Mouse (Mus musculus): ENCODE measurements around the gene Gcc1.

Gene Gcc1

DNA sequence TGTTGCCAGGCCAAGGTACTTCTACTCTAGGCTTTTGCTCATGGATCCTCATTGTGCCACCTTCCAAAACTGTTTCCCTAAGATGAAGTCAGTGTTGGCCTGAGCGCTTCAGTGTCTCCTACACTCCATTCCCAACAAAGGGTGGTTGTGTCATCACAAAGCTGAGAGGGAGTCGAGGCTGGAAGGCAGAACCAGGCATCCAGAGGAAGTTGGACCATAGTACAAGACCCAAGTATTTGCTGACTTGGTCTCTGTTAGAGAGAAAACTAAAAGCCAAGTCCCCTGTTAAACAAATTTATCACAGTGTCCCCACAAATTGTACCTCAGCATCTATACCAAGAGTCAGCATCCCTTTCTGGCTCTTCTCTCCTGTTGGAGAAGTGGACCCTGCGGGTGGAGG is at the start of gene Gcc1:
Gene Gcc1, minus strand, starts transcription at position 101 of the 400 bp plus-strand sequence.
- no peak for DNase-seq (ENCODE audit: low spot score in 2 of 2)

DNA sequence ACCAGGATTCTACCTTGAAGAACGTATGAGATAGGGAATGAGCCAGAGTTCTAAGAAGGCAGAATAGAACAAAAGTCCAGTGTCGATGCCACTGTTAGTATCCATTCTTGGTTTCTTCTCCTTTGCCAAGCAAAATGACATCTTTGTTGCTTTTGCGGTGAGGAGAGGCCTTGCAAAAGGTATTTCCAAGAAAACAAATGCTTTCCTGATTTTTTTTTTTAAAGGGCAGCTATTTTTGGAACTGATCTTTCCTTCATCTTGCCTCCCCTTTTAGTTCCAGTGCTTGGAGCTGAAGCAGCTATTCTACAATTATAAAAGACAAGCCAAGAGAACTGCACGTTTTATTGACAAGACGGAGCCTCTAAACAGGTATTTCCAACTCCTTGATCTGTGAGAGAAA is 46.6 kb upstream of the Gcc1 start, which contains the start of gene Snd1:
Gene Snd1, plus strand, starts transcription at position 301 of the 400 bp plus-strand sequence.
- DNase-seq (ENCODE audit: low spot score in 2 of 2), result no peak

DNA sequence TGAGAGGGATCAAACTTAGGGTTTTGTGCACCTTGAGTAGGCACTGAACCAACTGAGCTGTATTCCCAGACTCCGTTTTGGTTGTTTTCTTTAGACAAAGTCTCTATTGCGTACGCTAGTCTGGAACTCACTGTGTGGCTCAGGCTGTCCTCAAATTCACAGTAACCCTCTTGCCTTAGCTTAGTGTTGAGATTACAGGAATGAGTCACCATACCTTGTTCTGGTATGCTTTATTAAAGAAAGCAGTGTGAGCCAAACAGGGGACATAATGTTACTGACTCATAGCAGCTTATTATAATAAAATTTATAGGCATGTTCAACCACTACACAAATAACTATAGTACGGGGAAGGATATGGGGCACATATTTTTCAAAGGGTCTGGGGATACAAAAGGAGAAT is 46.0 kb upstream of the Gcc1 start:
- DNase-seq (ENCODE audit: low spot score in 2 of 2), result no peak

DNA sequence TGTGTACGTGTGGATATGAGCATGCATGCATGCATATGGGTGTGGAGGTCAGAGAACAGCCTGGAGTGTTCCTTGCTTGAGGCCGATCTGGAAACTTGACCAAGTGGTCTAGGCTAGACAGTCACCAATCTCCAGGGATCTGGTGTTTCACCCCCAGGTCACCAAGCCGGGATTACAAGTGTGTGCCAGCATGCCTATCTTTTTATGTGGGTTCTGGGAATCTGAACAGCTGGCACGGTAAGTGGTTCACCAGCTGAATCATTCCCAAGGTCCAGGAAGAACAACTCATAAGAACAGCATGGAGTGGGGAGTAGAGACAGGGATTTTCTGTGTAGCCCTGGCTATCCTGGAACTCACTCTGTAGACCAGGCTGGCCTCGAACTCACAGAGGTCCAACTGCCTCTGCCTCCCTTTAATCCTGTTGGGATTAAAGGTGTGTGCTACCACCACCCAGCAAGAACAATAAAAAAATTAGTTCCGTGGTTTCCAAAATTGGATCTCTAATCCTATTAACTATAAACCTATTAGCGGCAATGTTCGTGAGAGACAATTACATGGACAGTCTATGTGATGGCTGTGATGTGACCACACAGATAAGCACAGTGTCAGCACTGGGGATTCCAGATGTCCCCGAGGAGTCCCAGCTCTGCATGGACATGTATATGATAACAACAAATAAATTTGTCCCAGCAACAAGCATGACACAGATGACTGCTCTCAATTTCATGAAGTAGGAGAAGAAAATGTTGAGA is 43.3 kb upstream of the Gcc1 start:
- no peak for DNase-seq (ENCODE audit: low spot score in 2 of 2)

DNA sequence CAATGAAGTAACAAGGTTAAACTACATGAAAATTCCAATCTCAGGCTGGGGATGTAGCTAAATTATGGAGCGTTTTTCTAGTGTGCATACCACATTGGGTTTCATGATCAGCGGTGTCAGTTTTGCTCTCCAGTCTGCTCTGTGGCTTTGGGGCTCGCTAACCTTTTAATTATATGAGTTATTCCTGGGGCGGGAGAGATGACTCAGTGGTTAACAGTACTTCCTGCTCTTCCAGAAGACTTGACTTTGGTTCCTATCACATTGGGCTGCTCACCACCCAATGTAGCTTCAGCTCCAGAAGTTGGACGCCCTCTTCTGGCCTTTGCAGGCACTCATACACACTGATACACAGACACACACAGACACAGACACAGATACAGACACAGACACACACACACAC is 42.4 kb upstream of the Gcc1 start:
- no peak for DNase-seq (ENCODE audit: low spot score in 2 of 2)

DNA sequence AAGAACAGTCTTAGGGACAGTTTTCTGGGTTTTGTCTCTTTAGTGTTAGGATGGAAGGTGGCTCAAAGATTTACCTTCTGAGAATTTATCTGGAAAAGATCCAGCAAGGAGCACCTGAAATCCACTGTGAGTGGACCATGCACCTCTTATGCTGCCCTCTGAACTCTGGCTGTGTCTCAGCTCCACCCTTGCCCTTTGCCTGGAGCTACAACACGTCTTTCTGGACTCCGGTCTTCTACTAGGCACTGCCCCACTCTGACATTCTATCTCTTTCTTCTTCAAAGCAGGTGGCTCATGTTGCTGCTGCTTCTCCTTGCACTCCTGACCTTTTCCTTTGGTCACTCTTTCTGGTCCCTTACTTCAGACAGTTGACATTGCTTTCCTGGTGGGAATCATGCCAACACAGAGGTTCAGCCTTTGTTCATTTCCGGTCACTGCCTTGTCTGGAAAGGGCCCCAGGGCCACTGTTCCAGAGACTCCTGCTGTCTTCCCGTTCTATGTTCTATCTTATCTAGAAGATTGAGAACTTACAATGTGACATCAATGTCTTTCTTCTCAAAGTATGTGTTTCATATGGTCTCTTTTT is 41.9 kb upstream of the Gcc1 start:
- no peak for DNase-seq (ENCODE audit: low spot score in 2 of 2)

DNA sequence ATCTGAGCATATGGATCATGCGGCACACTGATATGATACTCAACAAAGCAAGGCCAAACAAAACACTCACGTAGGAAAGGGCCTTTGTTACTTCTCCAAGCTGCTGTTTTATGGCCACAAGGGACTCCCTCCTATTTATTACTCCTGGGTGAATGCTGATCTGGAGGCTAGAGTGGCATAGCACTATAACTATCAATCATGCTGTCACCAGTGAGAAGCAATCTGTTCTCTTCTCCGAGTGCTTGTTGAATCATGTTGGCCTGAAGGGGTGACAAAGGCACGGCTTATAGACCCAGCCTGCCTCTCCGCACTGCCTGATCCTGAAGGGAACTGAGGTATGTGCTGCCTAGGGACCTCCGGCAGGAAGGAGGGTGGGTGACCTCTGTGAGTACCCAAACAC is 36.4 kb upstream of the Gcc1 start:
- no peak for DNase-seq (ENCODE audit: low spot score in 2 of 2)

DNA sequence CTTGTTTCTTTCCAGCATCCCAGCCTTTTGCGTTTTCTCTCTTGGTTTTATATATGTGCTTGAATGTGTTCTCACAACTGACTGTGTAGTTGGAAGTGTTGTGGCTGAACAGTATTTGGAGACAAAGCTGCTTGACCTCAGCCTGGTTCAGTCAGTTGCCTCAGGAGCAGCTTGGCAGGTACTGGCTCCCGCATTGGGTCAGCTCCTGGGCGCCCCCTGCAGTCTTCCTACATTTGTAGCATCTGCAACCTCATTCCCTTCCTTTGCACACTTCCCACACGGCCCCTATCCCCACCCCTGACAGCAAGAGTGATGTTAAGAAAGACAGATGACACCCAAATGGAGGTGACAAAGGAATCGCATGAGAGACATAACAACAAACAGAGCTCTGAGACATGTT is 32.3 kb upstream of the Gcc1 start:
- DNase-seq (ENCODE audit: low spot score in 2 of 2), result peak; percentile 28 to 50

DNA sequence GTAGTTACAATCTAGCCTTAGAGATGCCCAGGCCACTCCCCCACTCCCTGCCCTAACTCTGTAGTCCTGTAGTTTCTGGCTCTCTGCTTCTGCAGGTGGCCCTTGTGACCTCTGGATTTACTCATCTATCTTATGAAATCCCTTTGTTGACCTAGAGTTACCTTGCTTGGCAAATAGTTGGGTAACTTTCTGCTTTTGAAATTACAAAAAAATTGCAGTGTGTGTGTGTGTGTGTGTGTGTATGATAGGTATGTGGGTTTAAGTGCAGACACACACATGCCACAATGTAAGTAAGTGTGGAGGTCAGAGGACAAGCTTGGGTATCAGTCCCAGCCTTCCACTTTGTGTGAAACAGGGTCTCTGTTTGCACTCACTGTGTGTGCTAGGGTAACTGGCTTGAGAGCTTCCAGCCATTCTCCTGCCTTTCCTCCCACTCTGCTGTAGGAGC is 31.1 kb upstream of the Gcc1 start:
- DNase-seq (ENCODE audit: low spot score in 2 of 2), result no peak

DNA sequence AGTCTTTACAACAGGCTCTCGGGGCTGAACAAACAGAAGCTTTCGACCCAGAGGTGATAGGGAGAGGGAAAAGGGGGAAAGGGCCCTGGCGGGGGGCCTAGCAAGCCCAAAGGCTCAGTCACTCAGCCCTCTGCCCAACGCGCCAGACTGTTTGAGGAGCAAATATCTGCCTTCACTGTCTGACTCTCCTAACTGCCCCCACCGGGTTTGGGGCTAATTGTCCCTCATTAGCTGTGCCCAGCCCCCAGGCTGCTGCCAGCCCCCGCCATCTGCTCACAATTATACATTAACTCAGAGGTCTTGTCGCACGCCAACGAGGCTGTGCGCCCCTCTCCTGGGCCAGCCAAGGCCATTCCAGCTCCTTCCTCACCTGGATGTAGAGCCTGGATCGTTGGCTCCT is 22.8 kb upstream of the Gcc1 start:
- no peak for DNase-seq (ENCODE audit: low spot score in 2 of 2)

DNA sequence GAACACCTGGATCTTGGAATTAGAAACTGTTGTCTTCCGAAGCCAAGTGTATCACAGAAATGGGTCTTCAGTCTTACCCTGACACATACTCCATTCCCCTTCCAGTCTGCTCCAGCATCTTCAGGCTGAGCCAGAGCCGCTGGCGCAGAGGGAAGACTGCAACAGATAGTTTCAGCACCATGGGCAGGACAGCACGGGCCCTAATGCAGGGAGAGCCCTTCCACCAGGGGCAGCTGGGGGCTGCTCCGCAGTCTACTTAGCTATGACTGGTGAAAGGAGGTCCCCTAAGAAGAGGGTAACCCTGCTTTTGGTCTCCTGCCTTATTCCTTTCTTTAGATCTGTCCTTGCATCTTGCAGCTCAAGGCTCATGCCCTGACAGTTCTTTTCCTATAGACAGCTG is 22.3 kb upstream of the Gcc1 start:
- DNase-seq (ENCODE audit: low spot score in 2 of 2), result no peak

DNA sequence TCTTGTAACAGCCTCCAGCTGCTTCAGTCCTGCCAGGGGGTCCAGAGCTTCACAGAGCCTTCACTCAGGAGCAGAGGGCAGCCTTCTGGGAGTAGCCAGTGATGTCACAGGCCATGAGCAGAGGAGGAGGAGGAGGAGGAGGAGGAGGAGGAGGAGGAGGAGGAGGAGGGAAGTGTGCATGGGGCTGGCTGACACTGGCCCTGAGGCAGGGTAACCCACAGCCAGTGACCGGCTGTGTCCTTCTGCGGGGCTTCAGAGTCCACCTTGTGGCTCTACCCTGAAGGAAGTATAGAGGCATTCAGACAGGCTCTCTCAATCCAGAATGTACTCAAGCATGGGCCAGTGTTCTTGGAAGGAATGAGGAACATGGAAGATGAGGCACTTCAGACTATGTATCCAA is 21.1 kb upstream of the Gcc1 start, which contains the start of gene Pax4:
Gene Pax4, minus strand, starts transcription at position 101 of the 400 bp plus-strand sequence.
- no peak for DNase-seq (ENCODE audit: low spot score in 2 of 2)

DNA sequence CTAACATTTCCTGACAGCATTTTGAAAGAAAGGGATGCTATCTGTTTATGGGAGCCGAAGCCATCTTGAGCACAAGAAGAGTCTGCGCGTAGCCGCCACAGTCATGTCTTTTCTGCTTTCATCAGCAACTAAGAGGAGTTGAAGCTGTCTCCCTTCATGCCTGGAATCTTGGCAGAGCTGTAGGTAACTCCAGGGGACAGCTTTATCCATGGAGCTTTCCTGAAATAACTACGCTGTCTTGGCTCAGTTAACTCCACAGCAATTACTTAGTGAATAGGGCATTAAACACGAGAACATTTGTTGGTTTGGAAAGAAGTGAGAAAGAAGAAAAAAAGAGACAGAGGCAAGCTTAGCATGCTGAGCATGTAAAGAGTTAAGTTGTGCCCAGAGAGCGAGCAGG is 19.7 kb upstream of the Gcc1 start:
- no peak for DNase-seq (ENCODE audit: low spot score in 2 of 2)

DNA sequence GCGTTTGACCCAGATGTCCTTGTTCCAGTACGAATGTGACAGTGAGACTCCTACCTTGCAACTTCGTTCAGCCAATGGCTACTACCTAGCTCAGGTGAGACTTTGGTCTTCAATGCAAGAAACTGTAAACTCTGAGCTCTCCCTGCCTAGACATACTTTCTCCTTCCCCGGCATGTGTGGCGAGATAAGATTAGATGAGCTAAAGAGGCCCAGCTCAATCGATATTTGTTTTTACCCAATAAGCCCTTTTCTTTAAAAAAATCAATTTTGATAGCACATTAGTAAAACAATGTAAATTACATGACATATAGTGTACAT is 3.3 kb upstream of the Gcc1 start:
- no peak for DNase-seq (ENCODE audit: low spot score in 2 of 2)

DNA sequence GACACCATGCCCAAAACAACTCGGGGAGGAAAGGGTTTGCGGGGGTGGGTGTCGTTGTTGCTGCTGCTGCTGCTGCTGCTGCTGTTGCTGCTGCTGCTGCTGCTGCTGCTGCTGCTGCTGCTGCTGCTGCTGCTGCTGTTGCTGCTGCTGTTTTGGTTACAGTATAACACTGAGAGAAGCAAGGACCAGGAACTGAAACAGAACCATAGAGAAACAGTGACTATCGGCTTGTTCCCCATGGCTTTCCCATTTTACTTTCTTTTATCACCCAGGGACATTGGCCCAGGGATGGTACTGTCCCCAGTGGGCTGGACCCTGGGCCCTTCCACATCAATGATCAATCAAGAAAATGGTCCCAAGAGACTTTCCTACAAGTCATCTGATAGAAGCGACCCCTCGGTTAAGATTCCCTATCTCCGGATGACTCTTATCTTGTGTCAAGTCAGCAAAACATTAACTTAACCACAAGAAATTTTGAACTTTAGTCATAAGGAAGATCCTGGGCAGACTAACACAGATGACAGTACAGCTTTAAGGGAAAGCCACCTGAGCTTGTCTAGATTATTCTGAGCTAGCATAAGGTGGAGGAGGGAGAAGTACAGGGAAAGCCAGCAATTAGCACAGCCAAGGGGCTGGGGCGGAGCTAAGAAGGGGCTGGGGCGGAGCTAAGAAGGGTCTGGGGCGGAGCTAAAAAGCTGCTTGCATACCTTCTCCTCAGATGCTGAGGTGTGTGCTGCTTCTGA is 2.8 kb upstream of the Gcc1 start:
- DNase-seq (ENCODE audit: low spot score in 2 of 2), result no peak

DNA sequence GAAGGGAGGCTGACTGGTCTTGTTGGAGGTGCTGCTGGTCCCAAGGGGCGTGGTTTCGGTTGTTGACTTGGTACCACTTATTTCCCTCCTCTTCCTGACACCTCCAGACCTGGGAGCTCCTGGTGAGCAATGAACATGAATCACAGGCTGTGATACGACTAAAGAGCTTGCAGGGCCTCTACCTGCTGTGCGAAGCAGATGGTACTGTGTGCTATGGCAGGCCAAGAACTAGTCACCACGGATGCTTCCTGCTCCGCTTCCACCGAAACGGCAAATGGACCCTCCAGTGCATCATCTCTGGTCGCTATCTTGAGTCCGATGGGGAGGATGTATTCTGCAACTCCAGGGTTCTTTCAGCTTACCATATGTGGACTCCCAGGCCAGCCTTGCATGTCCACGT is 1.7 kb upstream of the Gcc1 start:
- DNase-seq (ENCODE audit: low spot score in 2 of 2), result no peak

DNA sequence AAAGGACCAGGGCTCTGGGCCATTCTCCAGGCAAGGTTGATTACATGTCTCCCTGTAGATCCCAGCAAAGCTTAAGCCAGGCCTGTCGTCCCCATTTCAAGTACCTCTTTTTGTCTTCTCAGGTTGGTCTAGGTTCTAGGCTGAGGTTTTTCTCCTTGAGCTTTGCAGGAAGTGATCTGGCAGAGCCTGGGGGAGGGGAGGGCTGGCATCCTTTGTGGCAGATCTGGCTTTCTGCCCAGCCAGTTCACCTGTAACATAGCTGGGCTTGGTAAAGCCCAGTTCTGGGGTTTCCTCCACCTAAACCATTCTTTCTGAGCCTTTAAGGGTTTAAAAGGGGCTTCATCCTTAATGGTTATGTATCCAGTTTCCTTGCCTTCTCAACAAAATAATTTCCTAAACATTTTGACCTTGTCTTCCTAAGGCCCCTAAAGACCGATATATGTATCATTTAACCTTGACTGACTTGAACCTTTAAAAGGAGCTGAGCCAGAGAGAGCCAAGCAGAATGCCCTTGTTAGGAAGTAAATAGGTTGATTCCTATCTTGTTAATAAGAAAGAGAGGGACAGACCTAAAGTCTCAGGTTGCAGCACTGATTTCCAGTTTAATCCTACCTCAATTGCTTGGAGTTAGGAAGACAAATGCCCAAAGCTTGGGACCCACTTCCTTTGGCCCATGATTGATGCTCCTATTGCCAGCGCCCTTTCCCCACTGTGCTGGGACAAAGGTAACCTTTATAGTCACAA is 922 bp downstream of the Gcc1 start, which contains the start of gene Fscn3:
Gene Fscn3, plus strand, starts transcription at position 694 of the 744 bp plus-strand sequence.
- DNase-seq (ENCODE audit: low spot score in 2 of 2), result no peak

DNA sequence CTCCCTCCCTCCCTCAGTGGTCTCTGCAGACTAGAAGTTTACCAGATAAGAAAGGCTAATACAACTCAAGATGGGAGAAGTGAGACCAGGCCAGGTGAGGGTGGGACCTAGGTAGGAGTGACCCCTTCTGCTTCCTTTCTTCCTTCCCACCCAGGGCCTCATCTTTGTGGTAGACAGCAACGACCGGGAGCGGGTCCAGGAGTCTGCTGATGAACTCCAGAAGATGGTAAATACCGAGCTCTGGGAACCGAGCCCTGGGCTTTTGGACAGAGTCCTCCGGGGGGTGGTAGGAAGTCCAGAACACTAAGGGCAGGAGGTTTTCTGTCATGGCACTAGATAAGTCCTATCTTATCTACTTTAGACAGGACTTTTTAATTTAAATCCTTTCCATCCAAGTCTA is 3.2 kb downstream of the Gcc1 start:
- DNase-seq (ENCODE audit: low spot score in 2 of 2), result no peak

DNA sequence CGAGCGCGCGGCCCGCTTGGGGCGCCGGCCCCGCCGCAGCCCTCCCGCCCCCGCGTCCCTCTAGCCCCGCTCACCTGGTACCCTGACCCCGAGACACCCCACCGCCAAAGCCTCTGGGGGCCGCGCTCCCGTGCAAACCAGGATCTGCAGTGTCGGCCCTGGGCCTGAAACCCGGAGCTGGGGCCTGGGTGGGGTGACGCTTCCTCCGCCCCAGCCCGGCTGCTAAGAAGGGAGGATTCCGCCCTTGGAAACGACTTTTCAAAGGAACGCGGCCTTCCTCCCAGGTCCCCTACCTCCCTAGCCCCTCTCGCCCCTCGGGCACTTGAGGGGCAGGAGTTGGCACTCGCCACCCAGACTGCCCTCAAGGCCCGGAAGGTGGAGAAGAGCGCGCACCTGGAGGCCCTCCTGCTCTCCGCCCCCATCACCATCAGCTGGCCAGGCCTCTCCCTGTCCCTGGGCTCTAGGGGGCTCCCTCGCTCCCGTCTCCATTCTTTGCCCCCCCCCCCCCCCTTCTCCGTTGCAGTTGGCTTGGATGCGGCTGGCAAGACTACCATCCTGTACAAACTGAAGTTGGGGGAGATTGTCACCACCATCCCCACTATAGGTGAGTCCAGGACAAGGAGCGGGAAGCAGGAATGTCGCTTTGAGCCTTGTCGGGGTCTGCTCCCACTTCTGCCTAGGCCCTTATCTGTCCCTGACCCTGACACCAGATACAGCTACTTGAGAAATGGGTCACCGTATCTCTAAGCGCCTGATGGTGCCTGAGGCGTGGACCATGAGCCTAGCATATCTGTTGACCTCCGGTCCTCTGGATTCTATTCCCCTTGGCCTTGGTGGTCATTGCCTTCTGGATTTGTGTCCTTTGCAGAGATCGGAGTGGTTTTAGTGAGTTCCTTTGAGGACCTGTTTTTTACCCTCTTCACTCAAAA is 4.2 kb downstream of the Gcc1 start:
- peak; percentile 34 to 68 for DNase-seq (ENCODE audit: low spot score in 2 of 2)

DNA sequence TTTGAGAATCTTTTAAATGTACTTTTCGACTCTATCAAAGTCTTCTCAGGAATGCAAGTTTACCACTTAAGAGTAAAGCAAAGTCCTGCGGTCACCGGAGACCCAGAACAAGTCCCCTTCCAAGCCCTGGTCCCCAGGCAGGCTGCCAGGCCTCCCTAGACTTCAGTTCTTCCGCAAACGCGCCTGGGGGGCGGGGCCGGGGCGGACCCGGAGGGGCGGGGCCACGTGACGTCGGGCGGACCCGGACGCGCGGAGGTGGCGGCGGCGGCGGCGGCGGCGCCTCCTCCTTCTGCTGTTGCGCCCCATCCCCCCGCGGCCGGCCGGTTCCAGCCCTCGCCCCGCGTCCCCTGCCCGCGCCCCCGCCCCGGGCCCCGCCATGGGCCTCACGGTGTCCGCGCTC is 4.9 kb downstream of the Gcc1 start, which contains the start of gene Arf5:
Gene Arf5, plus strand, starts transcription at position 248 of the 400 bp plus-strand sequence.
- DNase-seq (ENCODE audit: low spot score in 2 of 2), result peak; percentile 91 to 97
